Mouse (Mus musculus) midbrain, embryonic 11.5 days (tissue): ENCODE measurements around the gene Igfbp5. TPM values are rescaled to one million over a fixed set of nuclear protein-coding genes. Genes with fewer than 3 reads are reported as not detected.

Experiments used
- ATAC-seq: fragments of 200-750 bp; cut with Nextera tagmentation; 2 replicates; pipeline ENCODE4 v1.8.0; 2017; ENCODE audit warnings: moderate TSS enrichment, moderate library complexity; ENCODE audit not compliant: low FRiP score
- DNase-seq: peaks from one replicate; pipeline ENCODE4 v3.0.0; 2015; ENCODE audit warnings: low spot score; ENCODE audit errors: missing footprints
- H3K27ac ChIP-seq: fragments of 300-500 bp; sonication (generic); 2 replicates; pipeline ENCODE4 v1.5.1; 2014; ENCODE audit warnings: low read depth, low read length
- H3K27me3 ChIP-seq: fragments of 300-500 bp; sonication (generic); 2 replicates; pipeline ENCODE4 v1.6.1; 2014; ENCODE audit warnings: mild to moderate bottlenecking, low read length, moderate library complexity, mixed read lengths; ENCODE audit not compliant: control insufficient read depth, insufficient read depth
- H3K36me3 ChIP-seq: fragments of 300-500 bp; sonication (generic); 2 replicates; pipeline ENCODE4 v1.6.1; 2014; ENCODE audit warnings: mild to moderate bottlenecking, low read length, moderate library complexity, mixed read lengths; ENCODE audit not compliant: control insufficient read depth, insufficient read depth
- H3K4me1 ChIP-seq: fragments of 300-500 bp; sonication (generic); 2 replicates; pipeline ENCODE4 v1.6.1; 2014; ENCODE audit warnings: low read length; ENCODE audit not compliant: control insufficient read depth, insufficient read depth
- H3K4me2 ChIP-seq: fragments of 300-500 bp; sonication (generic); 2 replicates; pipeline ENCODE4 v1.6.1; 2014; ENCODE audit warnings: mild to moderate bottlenecking, moderate library complexity
- H3K4me3 ChIP-seq: fragments of 300-500 bp; sonication (generic); 2 replicates; pipeline ENCODE4 v1.5.1; 2014; ENCODE audit warnings: low read depth, low read length
- H3K9ac ChIP-seq: fragments of 300-500 bp; sonication (generic); 2 replicates; pipeline ENCODE4 v1.6.1; 2014; ENCODE audit warnings: low read length
- H3K9me3 ChIP-seq: fragments of 300-500 bp; sonication (generic); 2 replicates; pipeline ENCODE4 v1.6.1; 2016; ENCODE audit warnings: low read length; ENCODE audit not compliant: control insufficient read depth
- WGBS: fragments of 180-500 bp; shearing (Covaris S2); extraction: QIAGEN DNeasy Blood & Tissue Kit; methylation state at CpG from one replicate; pipeline ENCODE4 v1.1.7; 2014; 5-methylcytosine and 5-hydroxymethylcytosine counted together
- polyA plus RNA-seq: library from polyadenylated mRNA; unstranded; fragments of >200 nt; fragmentation: Nextera tagmentation; extraction: Ambion mirVana; gene quantifications from 2 replicates; pipeline ENCODE4 v1.2.1, GENCODE M21; 2014

The Igfbp5 gene
- 23.2 and 24.6 TPM in 2 replicates for polyA plus RNA-seq

DNA sequence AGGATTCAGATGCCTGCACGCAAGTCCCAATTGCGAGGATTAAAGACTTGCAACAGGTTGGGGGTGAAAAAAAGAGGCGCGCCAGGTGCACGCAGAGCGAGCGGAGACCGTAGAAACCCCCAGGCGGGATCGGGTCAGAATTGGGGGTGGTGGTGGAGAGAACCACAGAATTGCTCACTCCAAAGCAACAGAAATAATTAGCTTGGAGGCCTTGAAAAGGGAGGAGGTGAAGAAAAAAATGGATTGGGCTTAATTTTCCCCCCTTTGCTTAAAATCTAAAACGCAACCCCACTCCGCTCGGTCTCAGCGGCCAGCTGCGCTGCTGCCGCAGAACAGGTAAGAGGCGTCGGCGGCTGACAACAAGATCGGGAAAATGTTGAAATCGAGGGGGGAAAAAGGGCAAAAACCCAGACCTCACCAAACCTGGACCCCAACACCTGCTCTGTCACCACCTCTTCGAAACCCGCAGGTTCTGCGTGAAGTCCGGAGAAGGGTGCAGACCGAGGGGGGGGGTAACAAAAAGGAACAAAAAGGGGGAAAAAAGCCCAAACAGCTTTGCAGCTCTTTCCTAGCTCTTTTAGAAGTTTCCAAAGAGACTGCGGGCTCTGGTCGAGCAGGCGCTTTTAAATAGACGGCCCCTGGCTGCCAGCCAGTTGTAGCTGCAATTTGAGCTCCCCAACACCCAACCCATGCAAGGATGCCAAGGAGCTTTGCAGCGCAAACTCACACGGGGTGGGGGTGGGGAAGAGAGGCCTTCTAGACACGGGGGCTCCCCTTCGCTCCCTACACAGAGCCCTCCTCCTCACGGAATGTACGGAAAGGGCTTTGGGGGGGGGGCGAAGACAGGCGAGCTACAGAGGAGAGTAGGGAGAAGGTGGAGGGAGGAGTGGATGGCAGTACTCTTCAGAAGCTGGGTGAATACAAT is at the start of gene Igfbp5:
TSS of gene Igfbp5 (minus strand) at position 598 of the 925 bp plus-strand sequence.
- Histone ChIP-seq H3K9me3 (no peaks in the 10 kb centered on the region), H3K36me3 (no peaks in the 10 kb centered on the region), H3K27me3 (peaks cover 20% of the 10 kb centered on the region), H3K4me2 (peak within 1 kb of the TSS; percentile 85), H3K4me1 (peaks cover 27% of the 10 kb centered on the region), H3K9ac (peak within 1 kb of the TSS; percentile 72), H3K27ac (peak within 1 kb of the TSS; percentile 25), H3K4me3 (peak within 1 kb of the TSS; percentile 50)
- ATAC-seq (peak; percentile 26), DNase-seq (peak; percentile 95)
- under 1% methylated on average over 37 of the region's 38 CpGs for WGBS

- Histone ChIP-seq H3K4me3 (no peak overlapping the region), H3K36me3 (no peaks in the 10 kb centered on the region), H3K27me3 (no peaks in the 10 kb centered on the region), H3K9me3 (no peaks in the 10 kb centered on the region), H3K9ac (no peak overlapping the region), H3K4me2 (no peak overlapping the region), H3K4me1 (no peaks in the 10 kb centered on the region), H3K27ac (no peak overlapping the region)
- DNase-seq (no peak), ATAC-seq (no peak)
- 75% methylated on average over 6 of the region's 6 CpGs for WGBS
Observed at GRCm38 (mm10) chr1:72914815-72915214, 40.1 kb upstream of the Igfbp5 start.

GRCm38 (mm10) chr1:72913073-72913472 is 38.4 kb upstream of the Igfbp5 start:
- no peak overlapping the region for H3K4me2 ChIP-seq
- H3K27ac ChIP-seq: no peak overlapping the region
- no peaks in the 10 kb centered on the region for H3K9me3 ChIP-seq
- DNase-seq (no peak), ATAC-seq (no peak)
- no peaks in the 10 kb centered on the region for H3K4me1 ChIP-seq
- H3K9ac ChIP-seq: no peak overlapping the region
- H3K36me3 ChIP-seq: no peaks in the 10 kb centered on the region
- no peaks in the 10 kb centered on the region for H3K27me3 ChIP-seq
- 91% methylated on average over 5 of the region's 5 CpGs for WGBS
- H3K4me3 ChIP-seq: no peak overlapping the region

GRCm38 (mm10) chr1:72895821-72896220 is 21.1 kb upstream of the Igfbp5 start:
- no peaks in the 10 kb centered on the region for H3K27me3 ChIP-seq
- H3K9ac ChIP-seq: no peak overlapping the region
- H3K27ac ChIP-seq: no peak overlapping the region
- H3K9me3 ChIP-seq: no peaks in the 10 kb centered on the region
- H3K36me3 ChIP-seq: no peaks in the 10 kb centered on the region
- no peak for DNase-seq
- no peak overlapping the region for H3K4me2 ChIP-seq
- no peak overlapping the region for H3K4me3 ChIP-seq
- WGBS: 82% methylated on average over 2 of the region's 2 CpGs
- ATAC-seq: no peak
- H3K4me1 ChIP-seq: no peaks in the 10 kb centered on the region

GRCm38 (mm10) chr1:72887910-72888309 is 13.2 kb upstream of the Igfbp5 start:
- peak; percentile 60 for DNase-seq
- Histone ChIP-seq H3K4me2 (no peak overlapping the region), H3K27ac (no peak overlapping the region), H3K4me3 (no peak overlapping the region), H3K9ac (no peak overlapping the region), H3K4me1 (no peaks in the 10 kb centered on the region), H3K36me3 (no peaks in the 10 kb centered on the region), H3K9me3 (no peaks in the 10 kb centered on the region), H3K27me3 (no peaks in the 10 kb centered on the region)
- 64% methylated on average over 1 of the region's 1 CpGs for WGBS
- no peak for ATAC-seq

DNA sequence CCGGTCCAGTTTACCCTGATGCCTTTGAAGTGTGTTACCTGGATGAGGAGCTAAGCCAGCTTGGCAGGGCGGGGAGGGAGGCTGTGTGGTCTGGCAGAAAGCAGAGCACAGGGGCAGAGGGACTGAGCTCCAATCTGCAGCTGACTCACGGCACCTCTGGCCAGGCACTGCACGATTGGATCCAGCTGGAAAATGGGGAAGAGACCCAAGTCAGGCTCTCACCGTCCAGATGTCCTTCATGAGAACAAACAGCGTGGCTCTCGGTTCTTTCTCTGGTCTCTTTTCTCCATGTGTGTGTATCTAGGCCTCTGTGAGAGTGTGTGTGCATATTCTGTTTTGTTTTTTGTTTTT is 11.1 kb upstream of the Igfbp5 start:
- DNase-seq: peak; percentile 79

GRCm38 (mm10) chr1:72885111-72885818 is 10.6 kb upstream of the Igfbp5 start:
- H3K27ac ChIP-seq: no peak overlapping the region
- WGBS: 93% methylated on average over 11 of the region's 11 CpGs
- H3K4me2 ChIP-seq: no peak overlapping the region
- H3K9me3 ChIP-seq: no peaks in the 10 kb centered on the region
- no peaks in the 10 kb centered on the region for H3K36me3 ChIP-seq
- no peaks in the 10 kb centered on the region for H3K27me3 ChIP-seq
- DNase-seq: peak; percentile 81
- no peak overlapping the region for H3K4me3 ChIP-seq
- H3K9ac ChIP-seq: no peak overlapping the region
- no peaks in the 10 kb centered on the region for H3K4me1 ChIP-seq
- ATAC-seq: no peak

More for the DNA sequence above, 11.1 kb upstream of the Igfbp5 start:
- H3K27ac ChIP-seq: no peak overlapping the region
- H3K4me3 ChIP-seq: no peak overlapping the region
- H3K27me3 ChIP-seq: no peaks in the 10 kb centered on the region
- H3K9ac ChIP-seq: no peak overlapping the region
- no peak overlapping the region for H3K4me2 ChIP-seq
- WGBS: 82% methylated on average over 7 of the region's 7 CpGs
- no peaks in the 10 kb centered on the region for H3K9me3 ChIP-seq
- no peaks in the 10 kb centered on the region for H3K4me1 ChIP-seq
- ATAC-seq: no peak
- H3K36me3 ChIP-seq: no peaks in the 10 kb centered on the region

DNA sequence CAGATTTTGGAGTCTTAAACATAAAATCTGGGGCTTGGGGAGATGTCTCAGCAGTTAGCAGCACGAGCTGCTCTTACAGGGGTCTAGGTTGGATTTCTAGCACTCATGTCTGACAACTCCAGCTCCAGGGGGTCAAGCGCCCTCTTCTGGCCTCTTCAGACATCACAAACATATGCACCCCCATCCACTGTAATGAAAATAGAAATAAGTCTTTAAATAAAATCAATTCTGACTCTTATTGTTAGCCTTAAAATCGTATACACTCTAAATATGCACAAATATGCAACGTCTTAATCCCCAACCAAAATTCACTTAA is 4.6 kb upstream of the Igfbp5 start:
- Histone ChIP-seq H3K9ac (no peak overlapping the region), H3K4me3 (no peak overlapping the region), H3K4me1 (peaks cover 8% of the 10 kb centered on the region), H3K27me3 (peaks cover 13% of the 10 kb centered on the region), H3K4me2 (no peak overlapping the region), H3K36me3 (no peaks in the 10 kb centered on the region), H3K27ac (no peak overlapping the region), H3K9me3 (no peaks in the 10 kb centered on the region)
- DNase-seq: no peak
- no peak for ATAC-seq
- WGBS: 56% methylated on average over 4 of the region's 4 CpGs
